Mouse (Mus musculus): ENCODE results near the gene Usp48.
A peak's percentile ranks its signal among the peaks of the same experiment; 100 is the strongest.

Gene Usp48

DNA sequence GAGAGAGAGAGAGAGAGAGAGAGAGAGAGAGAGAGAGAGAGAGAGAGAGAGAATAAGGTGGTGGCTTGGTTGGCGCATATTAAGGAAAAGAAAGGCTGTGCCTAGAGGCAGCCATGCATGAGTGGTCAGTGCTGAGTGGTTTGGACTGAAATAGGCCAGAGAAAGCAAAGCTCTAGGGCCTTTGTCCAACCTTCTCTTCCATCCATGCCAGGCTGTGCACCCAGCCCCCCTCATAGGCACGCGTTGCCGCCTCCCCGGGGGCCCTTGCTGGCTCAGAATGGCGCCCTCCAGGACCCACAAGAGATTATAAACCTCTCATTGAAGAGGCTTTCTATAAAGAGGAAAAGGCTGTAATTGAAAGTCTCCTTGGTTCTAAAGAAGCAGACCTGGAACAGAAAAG, 68.0 kb downstream of the Usp48 start:
- no peak for DNase-seq (ENCODE audit: low read depth)

DNA sequence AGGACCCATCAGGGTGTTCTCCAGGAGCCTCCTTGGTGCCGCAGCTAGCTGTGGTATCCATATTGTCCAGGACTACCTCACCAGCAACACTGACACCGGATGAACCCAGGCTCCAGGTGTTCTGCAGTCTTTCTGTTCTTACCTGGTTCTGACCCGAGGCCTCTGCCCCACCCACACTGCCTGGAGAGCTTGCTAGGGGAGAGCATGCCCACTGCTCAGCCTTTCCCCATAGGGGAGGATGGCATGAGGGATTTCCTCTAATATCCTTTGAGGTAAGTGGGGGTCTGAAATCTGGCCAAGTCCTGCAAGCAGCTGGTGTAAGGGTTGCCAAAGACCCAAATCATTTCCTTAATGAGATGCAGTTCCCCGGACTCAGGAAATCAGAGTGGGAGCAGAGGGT, 69.9 kb downstream of the Usp48 start:
- DNase-seq (ENCODE audit: low read depth): no peak

DNA sequence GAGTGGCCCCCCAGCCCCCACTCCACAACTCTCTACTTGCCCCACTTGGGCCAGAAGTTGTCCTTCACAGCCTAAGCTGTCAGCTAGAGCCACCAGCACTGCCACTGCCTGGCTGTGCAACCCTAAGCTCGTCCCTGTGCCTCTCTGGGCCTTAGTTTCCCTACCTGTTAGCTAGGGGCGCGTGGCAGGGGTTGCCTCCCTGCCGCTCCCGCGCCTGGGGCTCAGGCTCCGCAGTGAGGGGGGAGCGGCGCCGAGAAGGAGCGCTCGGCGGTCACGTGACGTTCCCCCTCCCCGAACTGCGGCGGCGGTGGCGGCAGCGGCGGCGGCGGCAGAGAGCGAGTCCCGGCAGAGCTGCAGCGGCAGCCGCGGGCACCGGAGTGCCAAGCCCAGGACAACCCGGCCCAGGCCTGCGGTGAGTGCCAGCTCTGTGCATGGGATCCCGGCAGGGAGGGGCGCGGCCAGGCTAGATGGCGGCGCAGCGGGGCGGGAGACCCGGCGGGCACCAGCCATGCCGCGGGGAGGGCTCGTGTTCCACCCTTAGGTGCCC, 71.0 kb downstream of the Usp48 start, which contains the start of gene Rap1gap:
Gene Rap1gap, plus strand, starts transcription at position 294 of the 547 bp plus-strand sequence.
- DNase-seq (ENCODE audit: low read depth): no peak

DNA sequence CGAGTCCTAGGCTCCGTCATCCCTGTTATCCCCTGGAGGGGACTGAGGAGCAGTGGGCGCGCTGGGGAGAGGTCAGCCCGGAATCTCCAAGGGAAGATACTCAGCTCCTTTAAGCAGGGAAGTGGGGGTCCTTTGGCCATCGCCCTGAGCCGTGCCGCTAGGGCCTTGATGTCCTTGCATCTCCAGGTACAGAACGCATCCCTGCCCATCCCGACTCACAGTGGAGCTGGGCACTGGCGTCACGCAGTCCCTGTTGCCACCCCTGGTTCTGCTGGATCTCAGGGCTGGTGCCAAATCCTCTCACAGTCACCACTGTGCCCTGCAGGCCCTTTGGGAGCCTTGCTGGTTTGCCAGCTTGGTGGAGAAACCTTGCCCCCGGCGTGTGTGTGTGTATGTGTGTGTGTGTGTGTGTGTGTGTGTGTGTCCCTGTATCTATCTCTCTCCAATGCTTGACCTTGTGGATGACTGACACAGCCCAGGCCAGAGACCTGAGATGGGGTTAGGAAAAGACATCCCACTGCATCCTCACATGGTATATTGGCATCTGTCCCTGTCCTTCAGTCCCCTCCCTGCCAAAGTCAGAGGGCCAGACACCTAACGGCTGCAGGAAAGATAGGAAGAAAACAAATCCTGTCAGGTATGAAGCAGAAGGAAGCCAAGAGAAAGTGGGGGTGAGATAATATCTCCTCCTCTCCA, 71.6 kb downstream of the Usp48 start:
- DNase-seq (ENCODE audit: low read depth): no peak

DNA sequence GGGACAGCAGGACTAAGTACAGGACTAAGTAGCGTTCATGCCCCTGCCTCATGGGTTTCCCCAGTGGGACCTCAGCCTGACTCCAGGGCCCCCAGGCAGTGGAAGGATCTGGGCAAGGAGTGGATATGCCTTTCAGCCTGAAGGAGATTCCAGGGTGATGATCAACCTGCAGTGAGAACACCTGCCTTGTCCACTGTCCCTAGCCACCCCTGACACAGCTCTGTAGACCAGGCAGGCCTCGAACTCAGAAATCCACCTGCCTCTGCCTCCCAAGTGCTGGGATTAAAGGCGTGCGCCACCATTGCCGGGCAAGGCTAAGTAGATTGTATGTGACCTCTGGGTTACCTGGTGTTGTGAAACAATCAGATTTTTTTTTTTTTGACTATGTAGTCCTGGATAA, 72.2 kb downstream of the Usp48 start:
- no peak for DNase-seq (ENCODE audit: low read depth)

DNA sequence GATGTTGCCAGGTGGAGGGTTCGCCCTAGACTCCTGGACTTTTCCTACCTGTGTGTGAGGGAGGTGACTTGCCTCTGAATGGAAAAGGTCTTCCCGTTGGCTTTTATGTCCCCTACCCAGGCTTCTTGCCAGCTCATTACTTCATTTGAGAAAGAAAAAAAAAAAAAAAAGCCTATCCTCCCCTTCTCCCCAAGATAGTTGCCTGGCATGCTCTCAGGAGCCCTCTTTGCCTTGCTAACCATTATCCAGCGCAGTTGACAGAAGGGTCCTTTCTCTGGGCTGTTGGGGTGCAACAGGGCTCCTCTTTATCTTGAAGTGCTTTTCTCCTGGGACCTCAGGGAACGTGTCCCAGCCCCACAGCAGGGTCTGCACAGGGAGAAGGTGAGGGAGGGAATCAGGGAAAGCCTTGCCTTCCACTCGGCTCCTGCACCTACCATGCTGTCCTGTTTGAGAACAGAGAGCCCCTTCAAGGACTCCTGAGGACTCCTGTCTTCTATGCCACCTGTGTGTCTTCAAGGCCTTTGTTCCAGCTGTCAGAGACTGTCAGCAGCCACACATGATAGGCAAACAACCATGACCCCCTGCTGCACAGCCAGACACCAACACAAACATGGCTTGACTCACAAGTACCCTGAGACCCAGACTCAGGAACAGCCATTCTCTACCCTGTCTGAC, 72.9 kb downstream of the Usp48 start:
- no peak for DNase-seq (ENCODE audit: low read depth)

DNA sequence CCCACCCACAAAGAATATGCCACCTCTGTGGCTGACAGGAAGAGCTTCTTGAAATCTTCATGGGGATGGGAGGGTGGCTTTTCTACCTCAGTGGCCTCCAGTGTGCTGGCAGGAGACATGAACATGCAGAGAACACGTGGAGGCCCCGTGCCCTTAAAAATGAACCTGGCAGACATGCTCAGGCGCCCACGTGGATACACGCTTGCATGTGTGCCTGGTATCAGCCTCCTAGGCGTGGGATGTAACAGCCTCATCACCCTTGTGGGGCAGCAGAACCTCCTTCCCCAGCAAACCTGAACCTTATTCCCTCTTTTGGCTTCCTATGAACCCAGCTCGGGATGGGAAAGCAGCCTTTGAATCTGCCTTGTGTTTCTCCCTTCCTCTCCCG, 73.4 kb downstream of the Usp48 start:
- no peak for DNase-seq (ENCODE audit: low read depth)

DNA sequence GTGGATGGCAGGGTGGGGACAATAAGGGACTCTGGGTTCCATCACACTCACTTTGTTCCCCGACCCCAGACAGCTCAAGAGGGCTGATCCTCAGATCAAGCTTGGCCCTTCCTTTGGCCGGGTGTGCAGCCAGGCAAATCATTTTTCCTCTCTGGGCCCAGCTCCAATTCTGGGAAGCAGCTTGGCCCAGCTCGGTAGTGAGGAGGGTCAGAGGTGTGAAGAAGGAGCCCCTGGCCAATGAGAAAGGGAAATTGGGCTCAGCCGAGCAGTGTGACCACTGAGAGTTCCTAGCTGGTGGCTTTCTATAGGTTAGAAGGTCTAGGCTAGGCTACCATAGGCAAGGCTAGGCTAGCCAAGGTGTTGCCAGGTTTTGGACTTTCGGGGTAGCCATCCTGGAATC, 74.2 kb downstream of the Usp48 start:
- DNase-seq (ENCODE audit: low read depth): no peak

DNA sequence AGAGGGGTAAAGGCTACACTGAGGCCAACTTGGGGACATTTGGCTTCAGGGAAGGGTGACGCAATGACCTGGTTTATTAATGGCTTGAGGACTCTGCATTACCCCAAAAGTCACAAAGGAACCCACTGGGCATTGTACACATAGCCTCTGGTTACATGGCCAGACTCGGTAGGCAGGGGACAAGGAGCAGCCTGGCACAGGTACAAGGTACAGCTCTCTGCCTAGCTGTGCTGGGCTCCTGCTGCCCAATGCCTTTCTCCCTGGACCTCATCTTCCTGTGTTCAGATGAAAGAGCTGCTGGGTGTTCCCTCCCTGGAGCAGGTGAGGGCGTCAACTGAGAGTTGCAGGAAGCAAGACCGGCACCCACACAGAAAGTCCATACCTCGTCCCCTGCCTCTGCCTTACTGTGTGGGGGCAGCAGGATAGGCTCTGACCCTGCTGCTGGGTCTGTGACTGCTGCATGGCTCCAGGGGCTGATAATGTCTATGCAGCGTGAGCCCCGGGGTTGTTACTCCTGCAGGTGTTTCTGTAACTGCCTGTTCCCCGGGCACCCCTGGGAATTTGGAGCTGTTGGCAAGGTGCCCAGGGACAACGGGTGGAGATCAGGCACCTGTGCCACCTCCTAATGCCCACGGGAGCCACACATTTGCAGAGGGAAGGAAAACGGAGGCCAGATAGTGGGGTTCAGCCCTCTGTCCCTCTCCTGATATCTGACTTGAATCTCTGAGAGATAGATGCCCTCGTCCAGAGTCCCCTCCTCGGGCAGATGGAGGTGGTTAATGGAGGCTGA, 78.4 kb downstream of the Usp48 start:
- DNase-seq (ENCODE audit: low read depth): no peak

DNA sequence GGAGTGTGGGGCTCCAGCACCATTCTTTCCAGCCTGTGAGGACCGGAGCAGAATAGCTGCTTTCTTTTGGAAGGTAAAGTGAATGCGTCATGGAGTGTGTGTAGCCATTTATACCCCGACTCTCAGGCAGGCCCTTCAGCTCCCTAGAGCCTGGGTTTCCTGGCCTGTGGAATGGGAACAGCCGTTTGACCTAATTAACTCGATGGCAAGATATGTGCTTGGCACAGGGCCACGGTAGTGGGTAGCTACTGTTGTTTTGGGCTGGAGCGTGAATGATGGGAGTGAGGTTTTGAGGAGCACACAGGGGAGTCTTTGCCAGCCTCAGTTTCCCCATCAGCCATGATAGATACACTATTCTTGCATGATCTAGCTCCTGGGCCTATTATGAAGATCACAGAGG, 82.0 kb downstream of the Usp48 start:
- no peak for DNase-seq (ENCODE audit: low read depth)

DNA sequence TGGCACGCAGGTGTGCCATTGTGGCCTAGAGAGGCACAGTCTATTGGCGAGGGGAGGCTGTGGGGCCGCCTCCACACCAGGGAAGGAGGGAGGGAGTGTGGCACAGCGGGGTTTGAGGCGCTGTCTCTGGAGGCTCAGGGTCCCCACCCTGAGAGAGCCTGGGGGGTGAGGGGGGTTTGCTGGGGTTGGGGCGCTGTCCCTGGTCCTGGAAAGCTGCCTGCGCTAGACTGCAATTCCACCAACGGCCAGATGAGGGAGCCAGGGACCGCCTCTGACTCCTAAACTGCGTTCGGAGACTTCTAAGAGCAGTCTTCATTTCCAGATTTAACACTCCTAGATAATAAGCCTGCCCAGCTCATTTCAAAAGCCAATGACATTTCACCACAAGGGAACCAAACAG, 82.5 kb downstream of the Usp48 start:
- peak; percentile 78 for DNase-seq (ENCODE audit: low read depth)

DNA sequence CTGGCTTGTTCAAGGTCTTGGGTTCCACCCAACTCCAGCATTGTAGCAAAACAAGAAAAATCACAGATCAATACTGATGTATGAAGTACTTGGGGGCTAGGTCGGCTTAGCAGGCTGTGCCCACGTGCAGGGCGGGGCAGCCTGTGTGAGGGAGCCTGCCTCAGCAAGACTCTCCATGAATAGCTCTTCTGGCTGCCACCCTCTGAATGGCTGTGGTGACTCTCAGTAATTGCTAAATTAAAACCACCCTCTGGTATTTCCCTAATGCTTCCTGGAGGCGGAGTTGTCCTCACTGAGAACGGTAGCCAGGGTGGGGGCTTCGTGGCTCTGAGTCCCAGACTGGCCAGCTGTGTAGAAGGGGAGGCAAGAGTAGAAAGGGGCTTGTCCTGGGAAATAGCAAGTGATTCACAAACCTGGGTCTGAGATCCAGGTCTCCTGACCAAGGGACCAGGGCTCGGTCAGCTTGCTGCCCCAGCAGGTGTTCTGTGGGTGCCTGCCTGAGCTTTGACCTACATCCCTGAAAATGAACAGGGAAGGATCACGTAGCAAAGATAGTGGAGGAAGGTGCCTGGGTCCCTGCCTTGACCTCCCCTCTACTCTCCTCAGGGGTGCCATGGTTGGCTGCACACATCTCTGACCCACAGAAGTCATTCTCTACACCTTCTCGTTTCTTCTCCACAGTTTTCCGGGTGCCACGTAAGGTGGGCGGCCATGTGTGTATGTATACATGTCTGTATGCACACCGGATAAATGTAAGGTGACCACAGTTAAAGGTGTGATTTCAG, 83.3 kb downstream of the Usp48 start:
- no peak for DNase-seq (ENCODE audit: low read depth)

DNA sequence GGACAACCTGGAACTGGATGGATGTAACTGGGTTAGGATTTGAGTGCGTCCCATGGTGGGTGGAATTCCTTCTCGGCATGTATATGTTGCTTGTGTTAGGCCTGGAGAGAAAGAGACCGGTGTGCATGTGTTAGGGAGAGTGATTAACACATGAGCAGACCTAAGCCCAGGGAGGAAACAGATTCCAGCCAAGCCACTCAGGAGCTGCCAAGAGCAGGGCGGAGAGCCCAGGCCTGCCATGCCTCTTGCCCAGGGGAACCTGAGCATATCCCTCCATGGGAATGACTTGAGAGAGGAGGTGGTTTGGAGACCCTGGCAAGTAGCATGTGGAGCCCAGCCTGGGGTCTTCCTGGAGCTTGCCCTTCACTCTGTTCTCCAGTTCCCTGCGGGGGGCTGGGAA, 84.4 kb downstream of the Usp48 start:
- DNase-seq (ENCODE audit: low read depth): no peak

DNA sequence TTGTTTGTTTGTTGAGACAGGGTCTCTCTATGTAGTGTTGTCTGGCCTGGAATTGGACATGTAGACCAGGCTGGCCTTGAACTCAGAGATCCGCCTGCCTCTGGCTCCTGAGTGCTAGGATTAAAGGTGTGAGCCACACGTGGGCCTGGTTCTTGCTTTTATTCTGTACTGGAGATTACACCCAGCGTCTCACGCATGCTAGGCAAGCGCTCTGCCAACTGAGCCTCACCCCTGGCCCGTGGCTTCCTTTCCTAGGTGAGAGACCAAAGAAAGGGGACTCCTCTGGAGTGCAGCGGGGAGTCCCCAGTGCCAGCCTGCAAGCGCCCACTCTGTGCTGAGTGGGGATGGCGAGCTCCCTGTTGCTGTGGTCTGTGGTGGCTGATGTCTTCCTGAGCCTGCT, 85.0 kb downstream of the Usp48 start:
- no peak for DNase-seq (ENCODE audit: low read depth)

DNA sequence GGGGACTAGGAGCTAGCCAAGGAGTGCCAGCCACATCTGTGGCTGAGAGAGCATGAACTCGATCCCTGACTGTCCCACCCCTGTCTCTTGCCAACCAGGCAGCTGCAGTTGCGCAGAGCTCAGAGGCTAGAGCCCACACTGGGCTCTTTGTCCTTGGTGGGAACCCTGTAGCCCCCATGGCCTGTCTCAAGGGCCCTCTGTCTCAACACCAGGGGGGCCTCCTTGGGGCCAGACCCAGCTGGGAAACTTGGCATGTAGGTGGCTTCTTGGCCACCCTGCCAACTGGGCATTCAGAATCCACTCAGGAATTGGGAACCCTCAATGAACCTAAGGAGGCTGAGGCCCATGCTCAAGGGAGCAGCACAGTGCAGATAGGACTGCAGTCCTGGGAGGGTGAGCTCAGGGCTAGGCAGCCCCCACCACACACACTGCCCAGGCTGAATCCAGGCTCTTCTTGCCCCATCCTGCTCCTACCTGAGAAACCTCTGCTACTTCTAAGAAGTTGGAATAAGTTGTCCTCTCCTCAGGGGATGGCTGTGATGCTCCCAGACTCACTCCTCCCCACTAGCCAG, 86.5 kb downstream of the Usp48 start:
- no peak for DNase-seq (ENCODE audit: low read depth)

DNA sequence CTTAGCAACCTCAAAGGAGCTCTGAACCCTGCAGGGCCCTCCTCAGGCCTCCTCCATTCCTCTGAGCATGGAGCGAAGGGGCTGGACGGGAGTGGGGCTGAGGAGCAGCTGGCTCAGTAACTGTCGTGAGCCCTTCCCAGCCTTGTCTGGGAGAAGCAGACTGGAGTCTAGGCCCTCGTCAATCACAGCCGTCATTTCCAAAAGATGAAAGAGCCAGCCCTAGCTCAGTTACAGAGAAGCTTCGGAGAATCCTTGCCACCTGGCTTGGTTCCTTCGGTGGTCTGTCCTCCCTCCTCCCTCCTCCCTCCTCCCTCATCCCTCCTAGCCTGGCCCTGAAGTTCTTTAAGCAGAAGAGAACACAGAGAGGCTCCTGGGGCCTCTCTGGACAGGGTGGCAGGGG, 87.2 kb downstream of the Usp48 start:
- DNase-seq (ENCODE audit: low read depth): no peak

DNA sequence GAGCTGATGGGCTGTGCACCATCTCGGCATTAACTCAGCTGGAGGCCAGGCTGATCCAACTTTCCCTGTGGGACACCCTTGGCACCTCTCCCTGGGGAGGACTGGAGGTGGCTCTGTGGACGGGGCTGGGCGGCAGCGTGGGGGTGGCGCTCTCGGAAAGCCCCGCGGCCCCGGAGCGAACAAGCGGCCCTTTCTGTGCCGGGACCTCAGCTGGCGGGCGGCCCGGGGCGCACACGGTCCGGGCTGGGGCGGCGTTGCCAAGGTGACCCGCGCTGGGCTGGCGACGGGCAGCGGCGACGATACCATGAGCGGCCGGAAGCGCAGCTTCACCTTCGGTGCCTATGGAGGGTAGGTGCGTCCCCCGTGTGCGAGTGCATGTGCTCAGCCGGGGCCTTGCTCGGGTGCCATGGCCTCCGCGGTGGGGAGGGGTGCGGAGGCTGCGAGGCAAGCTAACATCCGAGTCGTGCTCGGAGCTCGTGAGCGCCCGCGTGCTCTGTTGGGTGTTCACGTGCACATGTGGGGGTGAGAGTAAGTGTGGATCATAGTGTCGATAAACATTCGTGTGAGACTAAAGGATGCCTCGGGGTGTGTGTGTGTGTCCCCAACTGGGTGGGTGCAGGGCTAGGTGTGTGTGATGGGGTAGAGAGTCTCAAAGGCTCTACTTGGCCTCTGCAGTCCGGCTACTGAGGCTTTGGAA, 88.0 kb downstream of the Usp48 start:
- DNase-seq (ENCODE audit: low read depth): no peak

DNA sequence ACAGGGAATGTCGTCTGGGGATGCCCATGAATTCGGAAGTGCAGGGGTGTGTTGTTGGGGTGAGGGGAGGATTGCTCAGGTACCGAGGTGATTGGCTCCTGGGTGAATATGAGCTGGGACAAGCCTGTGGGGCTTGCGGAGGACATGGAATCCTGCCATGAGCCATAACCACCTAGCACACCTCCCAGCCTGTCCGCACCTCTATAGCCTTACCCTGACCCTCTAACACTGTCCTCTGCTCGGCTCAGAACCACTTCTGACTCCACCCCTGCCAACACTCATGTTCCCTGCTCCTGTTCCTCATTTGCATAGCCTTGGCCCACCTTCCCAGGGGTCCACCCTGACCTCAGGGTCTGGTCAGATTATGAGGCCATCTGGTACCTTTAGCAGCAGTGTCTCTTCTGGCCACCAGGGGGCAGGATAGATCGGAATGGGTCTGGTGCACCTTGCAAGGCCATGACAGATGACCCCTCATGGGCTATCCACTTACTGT, 89.5 kb downstream of the Usp48 start:
- peak; percentile 29 for DNase-seq (ENCODE audit: low read depth)

DNA sequence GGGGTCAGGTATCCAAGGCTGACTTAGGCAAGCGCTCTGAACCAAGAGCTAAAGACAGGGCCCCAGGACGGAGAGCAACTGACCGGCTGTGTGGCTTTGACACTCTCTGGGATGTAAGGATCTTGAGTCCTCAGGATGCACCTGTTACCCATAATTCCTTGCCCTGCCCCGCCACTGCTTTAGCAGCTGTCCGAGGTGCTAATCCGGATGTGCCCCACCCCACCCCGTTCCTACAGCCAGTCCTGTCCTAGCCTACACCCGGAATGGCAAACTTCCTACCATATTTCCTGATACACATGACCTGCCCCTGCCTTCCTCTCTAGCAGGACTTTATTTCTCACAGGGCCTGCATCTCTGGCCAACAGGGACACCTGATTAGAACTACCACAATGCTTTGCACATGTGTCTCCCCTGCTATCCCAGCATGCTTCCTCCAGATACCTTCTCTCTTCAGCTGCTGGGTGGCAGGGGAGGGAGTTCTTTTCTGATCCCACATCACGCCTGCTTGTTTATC, 91.3 kb downstream of the Usp48 start:
- DNase-seq (ENCODE audit: low read depth): no peak

DNA sequence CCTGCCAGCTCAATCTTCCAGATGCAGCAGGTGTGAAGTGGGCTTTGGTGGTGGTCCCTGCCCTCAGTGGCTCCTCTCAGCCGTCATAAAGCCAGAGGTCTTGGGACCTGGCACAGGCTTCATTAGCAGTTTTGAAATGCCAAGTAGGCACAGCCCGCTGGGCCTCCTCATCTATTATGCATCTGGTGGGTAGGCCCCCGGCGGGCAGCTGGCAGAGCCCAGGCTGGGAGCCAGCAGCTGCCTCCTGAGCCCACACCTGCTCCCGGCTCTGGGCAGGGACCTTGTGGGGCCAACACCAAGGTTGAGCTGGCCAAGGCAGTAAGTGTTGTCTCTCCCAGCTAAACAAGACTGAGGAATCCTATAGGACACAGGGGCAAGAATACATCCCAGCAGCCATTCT, 92.7 kb downstream of the Usp48 start:
- no peak for DNase-seq (ENCODE audit: low read depth)
